Mouse (Mus musculus) limb, embryonic 15.5 days (tissue): ENCODE measurements around the gene Pax3. TPM values are rescaled to one million over a fixed set of nuclear protein-coding genes. Genes with fewer than 3 reads are reported as not detected.
A peak's percentile ranks its signal among the peaks of the same experiment; 100 is the strongest.

Source experiments
- ATAC-seq: fragments of 200-750 bp; cut with Nextera tagmentation; 2 replicates; pipeline ENCODE4 v1.8.0; 2017; ENCODE audit warnings: low read depth, moderate TSS enrichment; ENCODE audit not compliant: insufficient number of reproducible peaks, low FRiP score, low TSS enrichment
- H3K27ac ChIP-seq: fragments of 300-500 bp; sonication (generic); 2 replicates; pipeline ENCODE4 v1.5.1; 2015; ENCODE audit warnings: moderate library complexity, mild to moderate bottlenecking, inconsistent platforms
- H3K27me3 ChIP-seq: fragments of 300-500 bp; sonication (generic); 2 replicates; pipeline ENCODE4 v1.6.1; 2015; ENCODE audit warnings: inconsistent platforms
- H3K36me3 ChIP-seq: fragments of 300-500 bp; sonication (generic); 2 replicates; pipeline ENCODE4 v1.6.1; 2015; ENCODE audit warnings: inconsistent platforms
- H3K4me1 ChIP-seq: fragments of 300-500 bp; sonication (generic); 2 replicates; pipeline ENCODE4 v1.6.1; 2015; ENCODE audit warnings: inconsistent platforms
- H3K4me2 ChIP-seq: fragments of 300-500 bp; sonication (generic); 2 replicates; pipeline ENCODE4 v1.6.1; 2015; ENCODE audit warnings: mild to moderate bottlenecking, inconsistent platforms
- H3K4me3 ChIP-seq: fragments of 300-500 bp; sonication (generic); 2 replicates; pipeline ENCODE4 v1.5.1; 2015; ENCODE audit warnings: mild to moderate bottlenecking, inconsistent platforms
- H3K9ac ChIP-seq: fragments of 300-500 bp; sonication (generic); 2 replicates; pipeline ENCODE4 v1.6.1; 2015; ENCODE audit warnings: inconsistent platforms
- H3K9me3 ChIP-seq: fragments of 300-500 bp; sonication (generic); 2 replicates; pipeline ENCODE4 v1.6.1; 2016; ENCODE audit warnings: inconsistent platforms
- WGBS: fragments of 180-500 bp; shearing (Covaris S2); methylation state at CpG from one replicate; pipeline ENCODE4 v1.1.7; 2015; 5-methylcytosine and 5-hydroxymethylcytosine counted together
- polyA plus RNA-seq: library from polyadenylated mRNA; unstranded; fragments of >200 nt; fragmentation: Nextera tagmentation; extraction: Ambion mirVana; gene quantifications from 2 replicates; pipeline ENCODE4 v1.2.1, GENCODE M21; 2015

Gene Pax3
- polyA plus RNA-seq, 1 experiment from 2014 or later = 0.60 TPM

DNA sequence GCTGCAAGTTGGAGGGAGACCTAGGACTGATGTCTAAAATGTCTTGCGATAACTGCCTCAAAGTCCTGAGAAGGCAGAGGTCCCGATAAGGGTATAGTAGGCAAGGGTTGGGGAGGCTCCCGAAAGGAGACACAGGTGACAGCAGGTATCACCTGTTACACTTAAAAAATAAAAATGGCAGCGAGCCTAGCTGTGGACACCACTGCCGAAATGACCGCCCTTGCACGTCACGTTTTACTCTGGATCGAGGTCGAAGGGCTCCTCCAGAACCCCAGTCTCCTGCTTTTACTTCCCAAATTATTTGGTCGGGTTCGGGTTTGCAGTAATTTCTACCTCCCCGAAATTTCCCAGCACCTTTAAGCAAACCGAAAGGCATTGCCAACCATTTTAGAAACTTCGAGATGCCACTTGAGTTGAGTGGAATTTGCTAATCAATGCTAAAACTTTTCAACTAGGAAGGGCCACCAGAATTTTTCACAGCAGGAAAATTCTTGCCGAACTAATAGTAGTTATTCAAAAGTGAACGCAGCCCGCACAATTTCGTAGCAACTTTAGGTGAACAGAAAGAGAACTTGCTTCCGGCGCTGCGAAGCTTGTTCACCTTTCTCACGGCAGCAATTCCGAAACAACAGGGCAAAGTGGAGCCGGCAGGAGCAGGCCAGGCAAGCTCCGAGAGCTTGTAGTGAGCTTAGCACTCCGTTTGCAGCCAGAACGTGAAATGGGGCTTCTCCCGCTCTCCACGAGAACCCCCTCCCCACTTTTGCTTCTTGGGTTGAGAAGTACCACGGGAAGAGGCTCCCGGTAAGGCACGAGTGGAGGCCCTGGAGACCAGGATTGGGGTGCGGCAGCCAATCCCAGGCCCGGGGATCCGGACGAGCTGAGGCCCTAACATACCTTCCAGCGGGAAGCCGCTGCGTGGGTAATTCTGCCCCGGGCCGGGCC, 892 bp downstream of the Pax3 start:
- ATAC-seq = no peak
- Histone ChIP-seq H3K4me1 (peaks cover 19% of the 10 kb centered on the region), H3K9me3 (no peaks in the 10 kb centered on the region), H3K27me3 (peaks cover 93% of the 10 kb centered on the region), H3K4me3 (peak overlapping the region; percentile 37), H3K36me3 (no peaks in the 10 kb centered on the region), H3K4me2 (peak overlapping the region; percentile 59), H3K27ac (no peak overlapping the region), H3K9ac (no peak overlapping the region)
- 1% methylated on average over 42 of the region's 42 CpGs for WGBS

DNA sequence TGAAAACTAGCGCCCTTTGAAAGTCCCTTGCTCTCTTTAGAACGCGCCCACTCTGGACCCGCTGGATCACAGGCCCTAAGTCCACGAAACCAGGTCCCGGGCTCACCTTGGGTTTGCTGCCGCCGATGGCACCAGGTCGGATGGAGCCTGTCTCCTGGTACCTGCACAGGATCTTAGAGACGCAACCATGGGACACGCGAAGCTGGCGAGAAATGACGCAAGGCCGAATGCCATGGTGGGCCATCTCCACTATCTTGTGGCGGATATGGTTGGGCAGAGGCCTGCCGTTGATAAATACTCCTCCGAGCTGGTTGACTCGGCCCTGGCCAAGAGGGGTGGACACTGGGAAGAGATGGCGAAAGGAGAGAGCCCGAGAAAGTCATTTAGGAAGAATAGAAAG, 1.8 kb downstream of the Pax3 start:
- peaks cover 96% of the 10 kb centered on the region for H3K27me3 ChIP-seq
- H3K4me1 ChIP-seq = peaks cover 19% of the 10 kb centered on the region
- H3K27ac ChIP-seq = no peak overlapping the region
- no peak overlapping the region for H3K4me3 ChIP-seq
- no peak overlapping the region for H3K9ac ChIP-seq
- 6% methylated on average over 21 of the region's 21 CpGs for WGBS
- no peak for ATAC-seq
- H3K36me3 ChIP-seq = no peaks in the 10 kb centered on the region
- no peak overlapping the region for H3K4me2 ChIP-seq
- H3K9me3 ChIP-seq = no peaks in the 10 kb centered on the region

DNA sequence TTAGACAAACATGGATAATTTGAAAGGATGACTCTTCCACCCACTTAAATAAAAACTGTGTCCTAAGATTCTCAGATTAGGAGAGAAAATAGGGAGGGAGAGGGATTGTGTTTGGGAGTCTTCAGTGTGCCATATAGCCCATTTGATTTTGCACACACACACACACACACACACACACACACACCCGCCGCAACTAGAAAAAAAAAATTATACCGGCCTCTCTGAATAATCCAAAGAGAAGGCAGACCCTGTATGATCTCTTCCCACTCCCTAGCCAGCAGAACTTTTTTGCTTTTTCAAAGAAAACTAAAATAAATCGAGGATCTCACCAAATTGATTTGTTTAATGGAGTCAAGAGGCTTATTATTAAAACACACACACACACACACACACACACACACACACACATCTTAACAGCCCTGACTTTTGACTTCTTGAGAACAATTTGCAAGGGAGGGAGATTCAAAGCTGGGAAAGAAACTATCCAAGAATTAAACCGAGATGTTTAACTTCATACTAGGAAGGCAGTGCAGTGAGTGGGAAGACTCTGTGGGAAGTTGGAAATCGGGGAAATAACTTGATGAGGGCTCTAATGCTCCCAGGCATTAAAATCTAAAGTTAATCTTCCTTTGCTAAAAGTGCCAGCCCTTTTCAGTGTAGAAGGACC, 2.4 kb downstream of the Pax3 start:
- Histone ChIP-seq H3K4me1 (peaks cover 24% of the 10 kb centered on the region), H3K4me2 (no peak overlapping the region), H3K27me3 (peaks cover 96% of the 10 kb centered on the region), H3K9ac (no peak overlapping the region), H3K4me3 (no peak overlapping the region), H3K36me3 (no peaks in the 10 kb centered on the region), H3K9me3 (no peaks in the 10 kb centered on the region), H3K27ac (no peak overlapping the region)
- ATAC-seq = no peak
- 14% methylated on average over 6 of the region's 6 CpGs for WGBS

DNA sequence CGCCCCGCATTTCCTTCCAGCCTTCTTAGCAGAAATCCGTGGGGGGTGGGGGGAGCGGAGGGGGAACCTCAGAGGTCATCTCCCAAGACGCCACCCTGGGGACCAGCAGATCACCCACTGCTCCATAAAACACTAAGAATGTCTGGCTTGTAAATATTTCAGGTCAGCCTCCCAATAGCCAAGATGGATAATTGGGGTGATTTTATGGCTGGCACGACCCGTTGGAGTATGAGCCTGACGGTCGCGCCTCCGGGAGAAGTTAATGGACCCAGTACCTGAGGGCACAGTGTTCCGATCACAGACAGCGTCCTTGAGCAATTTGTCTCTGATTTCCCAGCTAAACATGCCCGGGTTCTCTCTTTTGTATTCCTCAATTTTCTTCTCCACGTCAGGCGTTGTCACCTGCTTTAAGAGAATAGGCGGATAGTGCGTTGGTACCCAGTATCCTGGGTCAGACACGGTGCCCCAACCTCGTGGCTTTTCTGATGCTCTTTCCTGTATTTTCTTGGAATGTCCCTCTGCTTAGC, 3.4 kb downstream of the Pax3 start:
- no peak for ATAC-seq
- Histone ChIP-seq H3K4me3 (peak overlapping the region; percentile 18; the same call in 1 of the 2 replicates), H3K27me3 (peaks cover 94% of the 10 kb centered on the region), H3K9me3 (no peaks in the 10 kb centered on the region), H3K36me3 (no peaks in the 10 kb centered on the region), H3K27ac (no peak overlapping the region), H3K4me2 (no peak overlapping the region), H3K4me1 (peaks cover 27% of the 10 kb centered on the region), H3K9ac (no peak overlapping the region)
- WGBS = 4% methylated on average over 20 of the region's 20 CpGs

DNA sequence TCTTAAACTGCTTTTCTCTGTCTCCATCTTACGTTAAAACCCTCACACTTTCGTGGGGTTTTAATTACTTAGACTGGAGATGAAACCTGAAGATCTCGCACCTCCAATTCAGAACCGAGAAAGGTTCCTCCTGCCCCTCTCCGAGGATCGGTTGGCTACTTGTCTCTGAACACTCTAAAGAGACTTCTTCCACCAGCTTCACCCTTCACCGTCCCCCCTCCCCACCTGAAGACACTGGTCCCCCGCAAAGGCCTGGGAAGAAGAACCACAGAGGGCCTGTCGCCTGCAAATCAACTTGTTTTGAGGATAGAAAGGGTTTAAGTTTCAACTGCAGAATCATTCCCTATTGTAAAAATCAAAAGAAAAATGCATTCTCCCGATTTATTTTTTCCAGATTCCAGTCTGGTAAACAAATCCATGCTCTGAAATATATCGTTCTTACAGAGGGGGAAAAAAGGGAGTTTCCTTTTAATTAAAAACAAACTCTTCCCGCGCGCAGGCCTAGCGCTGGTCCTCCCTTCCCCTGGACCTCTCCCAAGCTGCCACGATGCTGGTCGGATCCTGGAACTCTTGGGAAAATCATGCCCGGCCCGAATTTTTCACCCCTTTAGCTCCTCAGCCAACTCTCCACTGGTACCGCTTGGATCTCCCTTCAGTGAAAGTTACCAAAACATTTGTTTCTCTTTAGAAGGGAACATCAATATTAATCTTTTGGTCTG, 4.0 kb downstream of the Pax3 start:
- H3K9ac ChIP-seq = no peak overlapping the region
- no peaks in the 10 kb centered on the region for H3K9me3 ChIP-seq
- H3K36me3 ChIP-seq = no peaks in the 10 kb centered on the region
- no peak overlapping the region for H3K27ac ChIP-seq
- H3K27me3 ChIP-seq = peaks cover 94% of the 10 kb centered on the region
- ATAC-seq = no peak
- WGBS = 8% methylated on average over 20 of the region's 20 CpGs
- H3K4me3 ChIP-seq = no peak overlapping the region
- H3K4me2 ChIP-seq = no peak overlapping the region
- H3K4me1 ChIP-seq = peaks cover 27% of the 10 kb centered on the region

DNA sequence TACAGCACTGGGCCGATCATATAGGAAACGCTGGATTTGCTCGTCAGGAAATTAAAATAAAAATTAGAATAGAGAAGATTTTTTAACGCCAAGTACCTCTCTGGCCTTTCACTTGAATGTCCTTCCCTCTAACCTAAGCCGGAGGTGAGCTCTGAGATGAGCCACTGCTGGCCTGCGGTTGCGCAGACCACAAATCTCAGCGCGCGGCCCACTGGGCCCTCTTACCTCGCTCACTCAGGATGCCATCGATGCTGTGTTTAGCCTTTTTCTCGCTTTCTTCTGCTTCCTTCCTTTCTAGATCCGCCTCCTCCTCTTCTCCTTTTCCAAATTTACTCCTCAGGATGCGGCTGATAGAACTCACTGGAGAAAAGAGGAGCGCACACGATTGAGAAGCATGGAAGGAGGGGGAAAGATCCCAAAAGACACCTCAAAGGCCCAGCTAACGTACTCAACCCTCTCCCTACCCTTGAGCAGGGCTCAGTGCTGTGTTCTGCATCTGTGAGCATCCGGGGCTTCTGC, 4.7 kb downstream of the Pax3 start:
- H3K36me3 ChIP-seq = no peaks in the 10 kb centered on the region
- no peaks in the 10 kb centered on the region for H3K9me3 ChIP-seq
- no peak overlapping the region for H3K9ac ChIP-seq
- H3K27ac ChIP-seq = no peak overlapping the region
- WGBS = 17% methylated on average over 18 of the region's 19 CpGs
- peaks cover 27% of the 10 kb centered on the region for H3K4me1 ChIP-seq
- H3K27me3 ChIP-seq = peaks cover 94% of the 10 kb centered on the region
- ATAC-seq = no peak
- no peak overlapping the region for H3K4me2 ChIP-seq
- no peak overlapping the region for H3K4me3 ChIP-seq

DNA sequence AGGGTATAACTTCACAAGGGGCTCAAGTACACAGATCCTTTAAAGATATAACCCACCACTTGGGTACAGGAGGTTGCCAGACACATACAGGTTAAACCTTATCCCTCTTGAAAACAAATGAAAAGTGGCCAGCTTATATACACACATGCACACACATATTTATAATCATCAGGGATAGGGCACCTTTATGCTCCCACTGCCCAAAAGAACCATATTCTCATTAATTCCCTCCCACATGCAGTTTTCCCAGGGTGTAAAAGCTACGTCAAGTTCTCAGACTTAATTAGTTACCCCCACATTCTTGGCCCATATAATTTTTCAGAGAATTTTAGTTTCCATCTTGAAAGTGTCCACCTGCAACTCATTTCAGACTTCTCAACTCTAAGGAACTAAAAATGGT, 5.2 kb downstream of the Pax3 start:
- Histone ChIP-seq H3K27ac (no peak overlapping the region), H3K9me3 (no peaks in the 10 kb centered on the region), H3K4me3 (no peak overlapping the region), H3K27me3 (peaks cover 94% of the 10 kb centered on the region), H3K36me3 (no peaks in the 10 kb centered on the region), H3K4me2 (no peak overlapping the region), H3K9ac (no peak overlapping the region), H3K4me1 (peaks cover 22% of the 10 kb centered on the region)
- 46% methylated on average over 1 of the region's 1 CpGs for WGBS
- ATAC-seq = no peak

DNA sequence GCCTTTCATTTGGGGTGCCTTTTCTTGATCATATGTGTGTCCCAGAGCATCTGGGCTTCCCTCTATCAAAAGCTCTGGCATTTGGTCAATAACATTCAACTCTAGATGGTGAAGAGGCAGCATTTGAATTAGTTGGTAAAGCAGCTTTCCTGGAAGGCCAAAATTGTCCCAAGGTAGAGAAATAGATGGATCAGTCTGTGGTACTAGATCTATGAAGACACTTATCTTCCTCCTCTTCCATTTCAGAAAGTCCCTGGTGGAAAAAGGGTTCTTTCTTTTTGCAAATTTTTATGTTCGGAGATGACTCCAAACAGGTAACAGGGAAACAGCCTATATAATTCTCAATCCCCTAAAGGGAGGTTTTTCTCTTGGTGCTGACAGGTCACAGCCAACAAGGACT, 5.6 kb downstream of the Pax3 start:
- no peaks in the 10 kb centered on the region for H3K9me3 ChIP-seq
- H3K27me3 ChIP-seq = peaks cover 92% of the 10 kb centered on the region
- H3K4me3 ChIP-seq = no peak overlapping the region
- H3K4me2 ChIP-seq = no peak overlapping the region
- no peaks in the 10 kb centered on the region for H3K36me3 ChIP-seq
- H3K9ac ChIP-seq = no peak overlapping the region
- H3K27ac ChIP-seq = no peak overlapping the region
- H3K4me1 ChIP-seq = peaks cover 18% of the 10 kb centered on the region
- no peak for ATAC-seq
- WGBS = 63% methylated on average over 1 of the region's 1 CpGs

DNA sequence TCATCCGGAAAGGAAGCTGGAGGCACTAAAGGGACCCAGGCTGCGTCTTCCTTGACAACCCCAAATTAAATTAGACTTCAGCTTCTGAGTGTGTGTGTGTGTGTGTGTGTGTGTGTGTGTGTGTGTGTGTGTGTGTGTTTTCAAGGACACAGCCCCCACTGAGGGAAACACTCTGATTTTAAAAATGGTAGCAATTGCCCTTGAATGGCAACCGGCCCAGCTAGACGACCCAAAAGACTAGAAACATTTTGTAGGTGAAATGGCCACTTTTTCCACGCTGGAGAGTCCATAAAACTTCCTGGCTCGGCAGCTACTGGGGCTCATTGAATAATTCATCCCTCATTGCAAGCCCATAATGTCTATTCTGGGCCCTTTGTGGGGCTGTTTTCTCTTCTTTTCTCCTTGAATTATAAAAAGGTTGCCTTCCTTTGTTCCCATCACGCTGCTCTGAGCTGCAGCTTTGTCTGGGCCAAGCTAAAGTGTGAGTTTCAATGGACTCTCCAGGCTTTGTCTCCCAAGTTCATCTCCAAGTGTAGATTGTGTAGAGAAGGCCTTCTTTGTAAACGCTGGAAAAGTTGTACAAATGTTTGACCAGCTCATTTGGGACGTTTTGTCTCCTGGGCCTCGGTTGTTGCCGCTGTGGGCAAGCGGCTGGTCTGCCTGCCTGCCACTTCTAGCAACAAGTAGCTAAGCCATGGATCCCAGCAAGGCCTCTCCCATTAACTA, 6.4 kb downstream of the Pax3 start:
- Histone ChIP-seq H3K9ac (no peak overlapping the region), H3K27me3 (peaks cover 90% of the 10 kb centered on the region), H3K27ac (no peak overlapping the region), H3K9me3 (no peaks in the 10 kb centered on the region), H3K4me2 (no peak overlapping the region), H3K36me3 (no peaks in the 10 kb centered on the region), H3K4me1 (peaks cover 11% of the 10 kb centered on the region), H3K4me3 (no peak overlapping the region)
- WGBS = 18% methylated on average over 12 of the region's 12 CpGs
- ATAC-seq = no peak

DNA sequence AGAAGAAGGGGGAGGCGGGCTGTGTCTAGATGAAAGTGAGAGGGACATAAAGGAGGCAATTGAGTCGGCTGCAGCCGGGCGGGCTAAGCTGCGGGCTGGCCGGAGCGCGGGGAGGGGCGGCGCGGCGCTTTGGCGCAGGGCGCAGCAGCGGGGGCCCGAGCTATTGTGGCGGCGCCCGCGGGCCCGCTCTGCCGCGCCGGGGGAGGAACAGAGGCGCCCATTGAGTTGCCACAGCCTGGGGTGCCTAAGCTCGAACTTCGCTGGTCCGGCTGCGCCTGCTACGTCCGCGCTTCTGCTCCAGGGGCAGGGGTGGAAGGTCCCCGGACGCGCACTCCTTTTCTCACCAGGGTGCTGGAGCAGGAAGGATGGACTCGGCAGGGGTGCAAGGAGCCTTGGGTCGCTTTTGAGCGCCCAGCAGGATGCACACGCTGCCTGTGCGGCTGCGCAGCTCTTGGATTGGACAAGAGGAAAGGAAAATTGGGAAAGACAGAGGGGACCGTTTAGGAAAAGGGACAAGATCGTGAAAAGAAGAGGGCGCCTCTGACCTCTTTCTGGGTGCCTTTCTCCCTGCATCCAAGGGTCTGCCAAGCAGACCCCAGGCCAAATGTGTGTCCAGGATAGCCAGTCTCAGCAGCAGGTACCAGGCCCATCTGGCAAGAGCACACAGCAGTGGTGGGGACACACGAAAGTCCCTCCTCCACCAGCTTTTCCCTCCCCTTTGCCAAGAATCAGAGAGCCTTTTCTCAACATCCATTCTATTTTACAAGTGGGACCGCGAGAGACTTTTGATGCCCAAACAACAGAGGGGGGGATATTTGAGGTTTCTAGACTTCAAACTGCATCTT, 7.2 kb downstream of the Pax3 start:
- H3K27ac ChIP-seq = no peak overlapping the region
- H3K9me3 ChIP-seq = no peaks in the 10 kb centered on the region
- ATAC-seq = no peak
- 2% methylated on average over 41 of the region's 47 CpGs for WGBS
- H3K4me2 ChIP-seq = peak overlapping the region; percentile 56
- peaks cover 87% of the 10 kb centered on the region for H3K27me3 ChIP-seq
- H3K4me3 ChIP-seq = peak overlapping the region; percentile 38
- H3K4me1 ChIP-seq = peaks cover 8% of the 10 kb centered on the region
- H3K36me3 ChIP-seq = no peaks in the 10 kb centered on the region
- H3K9ac ChIP-seq = no peak overlapping the region
